Mouse (Mus musculus) heart, embryonic 13.5 days (tissue): ENCODE measurements around the gene Trim67. TPM values are rescaled to one million over a fixed set of nuclear protein-coding genes. Genes with fewer than 3 reads are reported as not detected.

Experiments used
- ATAC-seq: fragments of 200-750 bp; cut with Nextera tagmentation; 2 replicates; pipeline ENCODE4 v1.8.0; 2017; ENCODE audit warnings: moderate TSS enrichment; ENCODE audit not compliant: insufficient number of reproducible peaks, low FRiP score, low TSS enrichment; ENCODE audit errors: extremely low read depth
- H3K27ac ChIP-seq: fragments of 300-500 bp; sonication (generic); replicated peaks from 2 replicates; pipeline ENCODE4 v1.5.1; 2015; ENCODE audit warnings: moderate library complexity, mild to moderate bottlenecking, inconsistent platforms
- H3K27me3 ChIP-seq: fragments of 300-500 bp; sonication (generic); replicated peaks from 2 replicates; pipeline ENCODE4 v1.6.1; 2015; ENCODE audit warnings: mild to moderate bottlenecking, inconsistent platforms
- H3K36me3 ChIP-seq: fragments of 300-500 bp; sonication (generic); 2 replicates; pipeline ENCODE4 v1.6.1; 2015; ENCODE audit warnings: mild to moderate bottlenecking, inconsistent platforms
- H3K4me1 ChIP-seq: fragments of 300-500 bp; sonication (generic); 2 replicates; pipeline ENCODE4 v1.6.1; 2015; ENCODE audit warnings: inconsistent platforms
- H3K4me2 ChIP-seq: fragments of 300-500 bp; sonication (generic); 2 replicates; pipeline ENCODE4 v1.6.1; 2015; ENCODE audit warnings: inconsistent platforms, mild to moderate bottlenecking, moderate library complexity
- H3K4me3 ChIP-seq: fragments of 300-500 bp; sonication (generic); 2 replicates; pipeline ENCODE4 v1.5.1; 2015; ENCODE audit warnings: moderate library complexity, mild to moderate bottlenecking, inconsistent platforms
- H3K9ac ChIP-seq: fragments of 300-500 bp; sonication (generic); 2 replicates; pipeline ENCODE4 v1.6.1; 2015; ENCODE audit warnings: inconsistent platforms, mild to moderate bottlenecking, moderate library complexity
- H3K9me3 ChIP-seq: fragments of 300-500 bp; sonication (generic); 2 replicates; pipeline ENCODE4 v1.6.1; 2016; ENCODE audit warnings: inconsistent platforms
- WGBS: fragments of 180-500 bp; shearing (Covaris S2); methylation state at CpG from one replicate; pipeline ENCODE4 v1.1.7; 2015; ENCODE audit warnings: mixed read lengths; 5-methylcytosine and 5-hydroxymethylcytosine counted together
- polyA plus RNA-seq: library from polyadenylated mRNA; unstranded; fragments of >200 nt; fragmentation: Nextera tagmentation; extraction: Ambion mirVana; gene quantifications from 2 replicates; pipeline ENCODE4 v1.2.1, GENCODE M21; 2015

Trim67 gene
- polyA plus RNA-seq, result 0.16 and 0.17 TPM in 2 replicates

DNA sequence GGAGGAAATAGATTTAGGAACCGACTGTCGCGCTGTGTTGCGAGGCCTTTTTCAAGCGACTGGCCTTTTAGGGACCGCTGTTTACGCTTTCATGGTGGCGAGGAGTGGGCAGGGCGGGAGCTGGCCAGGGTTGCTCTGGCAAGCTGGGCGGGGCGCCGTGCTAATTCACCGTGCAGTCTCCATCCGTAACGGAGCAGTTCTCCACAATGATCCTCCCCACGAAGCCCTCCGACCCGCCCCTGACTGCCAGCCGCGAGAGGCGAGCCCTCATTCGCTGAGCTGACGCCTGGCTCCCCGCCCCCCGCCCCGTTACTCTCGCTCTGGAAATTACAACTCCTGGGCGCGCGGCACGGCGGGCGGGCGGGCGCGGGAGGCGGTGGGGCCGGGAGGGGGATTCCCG lies at the start of gene Trim67:
Gene Trim67 (plus strand): TSS at position 385 of the 400 bp plus-strand sequence.
- peak within 1 kb of the TSS; percentile 75 for H3K9ac ChIP-seq
- peaks cover 70% of the 10 kb centered on the region for H3K27me3 ChIP-seq
- H3K4me3 ChIP-seq, result peak within 1 kb of the TSS; percentile 72
- peak within 1 kb of the TSS; percentile 98 for H3K4me2 ChIP-seq
- no peaks in the 10 kb centered on the region for H3K36me3 ChIP-seq
- peak within 1 kb of the TSS; percentile 68 for H3K27ac ChIP-seq
- under 1% methylated on average over 37 of the region's 39 CpGs for WGBS
- H3K4me1 ChIP-seq, result peaks cover 46% of the 10 kb centered on the region
- ATAC-seq, result no peak
- no peaks in the 10 kb centered on the region for H3K9me3 ChIP-seq

DNA sequence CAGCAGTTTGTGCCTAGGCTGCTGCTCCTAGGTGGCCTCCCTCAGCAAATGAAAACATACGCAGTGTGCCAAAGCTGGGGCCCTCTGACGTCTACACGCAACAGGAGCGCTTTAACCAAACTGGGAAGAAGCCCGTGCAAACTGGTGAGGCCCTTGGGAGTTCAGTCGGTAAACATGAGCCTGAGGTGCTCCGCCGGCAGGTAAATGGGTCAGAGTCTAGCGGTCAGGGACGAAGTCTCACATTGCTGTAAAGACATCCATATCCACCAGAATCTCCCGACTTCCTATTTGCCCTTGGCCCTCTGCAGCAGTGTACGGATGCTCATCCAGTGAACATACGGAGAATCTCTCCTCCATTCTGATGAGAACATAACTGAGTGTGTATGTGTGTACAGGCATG lies 46.2 kb upstream of the Trim67 start:
- ATAC-seq, result no peak
- WGBS, result 66% methylated on average over 13 of the region's 13 CpGs
- no peak overlapping the region for H3K4me2 ChIP-seq
- H3K4me1 ChIP-seq, result peaks cover 17% of the 10 kb centered on the region
- no peak overlapping the region; the same call in 1 of the 2 replicates for H3K9ac ChIP-seq
- no peaks in the 10 kb centered on the region for H3K36me3 ChIP-seq
- H3K9me3 ChIP-seq, result no peaks in the 10 kb centered on the region
- H3K27ac ChIP-seq, result no peak overlapping the region
- peaks cover 29% of the 10 kb centered on the region for H3K27me3 ChIP-seq
- H3K4me3 ChIP-seq, result no peak overlapping the region

DNA sequence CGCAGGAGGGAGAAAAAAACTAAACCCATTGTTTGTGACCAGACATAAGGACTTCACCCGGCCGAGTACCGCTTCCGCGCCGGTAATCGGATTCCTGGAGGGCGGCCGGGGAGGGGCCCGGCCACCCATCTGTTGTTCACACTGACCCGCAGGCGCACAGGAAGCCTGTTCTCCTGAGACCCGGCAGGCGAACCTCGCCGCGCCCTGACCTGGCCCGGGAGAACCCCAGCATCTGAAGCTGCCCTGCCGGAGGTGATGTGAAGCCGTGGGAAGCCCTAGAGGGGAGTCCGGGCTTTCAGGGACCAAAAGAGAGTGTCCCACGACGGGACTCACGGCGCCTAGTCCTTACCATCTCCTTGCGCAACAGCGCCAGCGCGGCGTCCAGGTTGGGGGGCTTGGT lies 41.7 kb upstream of the Trim67 start:
- no peak for ATAC-seq

DNA sequence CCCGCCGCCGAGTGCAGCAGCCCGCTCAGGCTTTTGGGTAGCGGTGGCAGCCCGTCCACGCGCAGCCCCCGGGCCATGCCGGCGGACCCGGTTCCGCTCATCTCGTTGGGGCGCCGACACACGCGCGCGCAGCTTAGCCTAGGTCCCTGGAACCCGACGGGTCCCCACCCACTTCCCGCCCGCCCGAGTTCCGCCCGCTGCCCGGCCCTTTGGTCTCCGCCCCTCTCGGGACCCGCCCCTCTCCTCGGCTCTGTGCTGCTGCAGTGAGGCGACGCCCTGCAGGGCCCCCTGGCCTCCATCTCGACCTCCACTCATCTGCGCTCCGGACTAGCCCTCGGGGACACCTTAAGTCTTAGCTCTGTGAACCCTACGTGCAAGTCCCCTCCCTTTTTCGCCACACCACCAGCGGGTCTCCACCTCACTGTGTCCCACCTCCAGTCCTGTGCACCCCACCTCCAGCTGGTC lies 41.2 kb upstream of the Trim67 start, which contains the start of gene Fam89a:
Gene Fam89a (minus strand): TSS at position 124 of the 465 bp plus-strand sequence.
- Histone ChIP-seq H3K27me3 (peaks cover 64% of the 10 kb centered on the region), H3K36me3 (no peaks in the 10 kb centered on the region), H3K9me3 (no peaks in the 10 kb centered on the region), H3K27ac (no peak within 1 kb of the TSS), H3K4me1 (peaks cover 31% of the 10 kb centered on the region), H3K4me2 (peak within 1 kb of the TSS; percentile 97), H3K4me3 (peak within 1 kb of the TSS; percentile 75), H3K9ac (peak within 1 kb of the TSS; percentile 74)
- 2% methylated on average over 41 of the region's 41 CpGs for WGBS
- no peak for ATAC-seq

More for the DNA sequence above, 41.7 kb upstream of the Trim67 start:
- peak overlapping the region; percentile 75 for H3K4me3 ChIP-seq
- no peaks in the 10 kb centered on the region for H3K36me3 ChIP-seq
- no peak overlapping the region for H3K27ac ChIP-seq
- H3K4me1 ChIP-seq, result peaks cover 31% of the 10 kb centered on the region
- H3K4me2 ChIP-seq, result peak overlapping the region; percentile 97
- H3K9ac ChIP-seq, result peak overlapping the region; percentile 74
- peaks cover 66% of the 10 kb centered on the region for H3K27me3 ChIP-seq
- WGBS, result under 1% methylated on average over 31 of the region's 31 CpGs
- H3K9me3 ChIP-seq, result no peaks in the 10 kb centered on the region

DNA sequence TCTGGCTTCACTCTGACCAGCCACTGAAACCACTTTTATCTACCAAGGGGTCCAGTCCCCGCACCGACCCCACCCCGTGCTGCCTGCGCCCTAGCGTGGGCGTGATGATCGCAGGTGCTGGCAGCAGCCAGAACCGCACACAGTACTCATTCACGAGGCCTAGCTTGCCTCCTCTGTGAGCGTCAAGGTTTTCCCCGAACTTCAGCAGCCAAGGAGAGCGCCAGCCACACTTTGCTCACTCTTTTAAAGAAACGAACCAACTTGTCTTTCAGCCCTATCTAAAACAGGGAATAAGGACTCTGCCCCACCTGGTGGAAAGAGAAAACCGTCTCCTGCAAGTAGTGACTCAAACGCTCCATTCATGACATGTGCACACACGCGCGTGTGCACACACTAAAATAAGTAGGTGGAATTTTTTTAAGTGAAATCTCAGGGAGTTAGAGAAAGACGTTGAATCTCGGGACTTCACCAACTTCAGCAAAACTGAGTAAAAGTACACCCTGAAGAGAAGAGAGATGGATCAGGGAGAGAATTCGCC lies 40.5 kb upstream of the Trim67 start:
- Histone ChIP-seq H3K4me3 (peak overlapping the region; percentile 75), H3K4me2 (peak overlapping the region; percentile 97; the same call in 1 of the 2 replicates), H3K9me3 (no peaks in the 10 kb centered on the region), H3K27me3 (peaks cover 64% of the 10 kb centered on the region), H3K27ac (no peak overlapping the region), H3K4me1 (peaks cover 31% of the 10 kb centered on the region), H3K36me3 (no peaks in the 10 kb centered on the region), H3K9ac (no peak overlapping the region)
- ATAC-seq, result no peak
- 40% methylated on average over 21 of the region's 21 CpGs for WGBS

DNA sequence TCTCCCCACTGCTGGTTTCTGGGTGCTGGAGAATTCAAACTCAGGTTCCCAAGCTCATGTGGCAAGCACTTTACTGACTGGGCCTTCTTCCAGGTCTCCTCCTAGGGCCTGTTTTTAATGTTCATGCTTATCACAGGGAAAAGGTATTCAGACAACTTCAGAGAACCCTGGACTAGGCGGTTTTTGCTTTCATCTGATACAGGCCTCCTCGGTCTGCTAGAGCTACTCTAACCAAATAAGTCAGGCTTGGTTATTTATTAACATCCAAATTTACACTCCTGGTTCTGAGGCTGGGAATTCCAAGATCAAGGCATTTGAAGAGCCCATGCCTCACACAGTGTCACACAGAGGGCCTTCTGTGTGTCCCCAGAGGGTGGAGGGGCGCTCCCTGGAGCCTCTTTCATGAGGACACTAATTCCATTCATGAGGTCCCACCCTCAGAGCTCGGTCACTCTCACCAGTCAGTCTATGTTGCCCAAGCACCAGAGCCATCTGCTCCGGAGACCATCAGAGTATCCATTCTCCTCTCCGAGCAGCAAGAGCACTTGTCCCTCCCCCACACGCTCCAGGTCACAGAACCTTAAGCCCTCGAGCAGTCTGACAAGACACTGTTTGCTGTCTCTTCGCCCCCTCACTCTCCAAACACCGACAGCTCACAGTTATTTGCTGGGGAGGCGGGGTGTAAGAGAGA lies 38.6 kb upstream of the Trim67 start:
- Histone ChIP-seq H3K9ac (no peak overlapping the region), H3K27ac (no peak overlapping the region), H3K9me3 (no peaks in the 10 kb centered on the region), H3K4me3 (no peak overlapping the region), H3K27me3 (peaks cover 68% of the 10 kb centered on the region), H3K36me3 (no peaks in the 10 kb centered on the region), H3K4me1 (peaks cover 31% of the 10 kb centered on the region), H3K4me2 (no peak overlapping the region)
- no peak for ATAC-seq
- WGBS, result 23% methylated on average over 11 of the region's 11 CpGs

DNA sequence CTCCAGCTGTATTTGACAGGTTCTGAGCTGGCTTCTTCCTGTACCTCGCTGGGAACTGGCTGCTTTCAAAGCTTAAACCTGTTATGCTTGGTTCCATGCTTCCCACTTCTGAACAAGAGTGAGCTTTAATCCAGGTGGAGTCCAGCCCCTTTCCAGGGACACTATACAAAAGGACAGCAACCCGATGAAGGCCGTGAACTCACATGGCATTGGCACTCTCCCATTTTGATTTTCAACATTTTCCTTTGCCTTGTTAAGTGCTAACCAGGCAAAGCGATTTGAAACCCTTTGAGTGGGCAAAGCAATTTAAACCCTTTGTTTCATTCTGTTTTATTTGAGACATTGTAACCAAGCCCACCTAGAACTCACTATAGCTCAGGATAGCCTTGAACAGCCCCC lies 38.1 kb upstream of the Trim67 start:
- H3K27me3 ChIP-seq, result peaks cover 63% of the 10 kb centered on the region
- H3K4me1 ChIP-seq, result peaks cover 31% of the 10 kb centered on the region
- no peak overlapping the region for H3K27ac ChIP-seq
- 49% methylated on average over 4 of the region's 4 CpGs for WGBS
- H3K9me3 ChIP-seq, result no peaks in the 10 kb centered on the region
- H3K9ac ChIP-seq, result no peak overlapping the region
- no peaks in the 10 kb centered on the region for H3K36me3 ChIP-seq
- H3K4me3 ChIP-seq, result no peak overlapping the region
- no peak overlapping the region for H3K4me2 ChIP-seq
- ATAC-seq, result no peak

DNA sequence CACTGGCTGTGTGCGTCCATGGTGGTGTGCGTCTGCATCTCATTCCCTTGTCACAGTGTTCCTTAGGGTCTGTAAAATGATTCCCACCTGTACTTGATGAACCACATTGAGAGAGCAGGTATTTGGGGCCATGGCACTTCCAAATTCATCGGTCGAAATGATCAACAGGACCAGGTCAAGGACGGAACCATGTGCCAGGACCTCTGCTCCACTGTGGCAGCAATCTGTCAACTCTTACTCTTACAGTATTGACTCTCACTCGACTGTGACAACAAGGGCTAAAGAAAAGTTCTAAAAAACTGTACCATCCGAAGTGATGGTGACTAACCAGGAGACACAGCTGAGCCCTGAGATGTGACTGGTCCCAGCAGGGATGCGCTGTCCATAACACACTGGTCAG lies 37.4 kb upstream of the Trim67 start:
- Histone ChIP-seq H3K27me3 (peaks cover 56% of the 10 kb centered on the region), H3K4me3 (no peak overlapping the region), H3K4me1 (peaks cover 25% of the 10 kb centered on the region), H3K36me3 (no peaks in the 10 kb centered on the region), H3K9me3 (no peaks in the 10 kb centered on the region), H3K9ac (no peak overlapping the region), H3K4me2 (no peak overlapping the region), H3K27ac (no peak overlapping the region)
- ATAC-seq, result no peak
- WGBS, result 78% methylated on average over 8 of the region's 8 CpGs

DNA sequence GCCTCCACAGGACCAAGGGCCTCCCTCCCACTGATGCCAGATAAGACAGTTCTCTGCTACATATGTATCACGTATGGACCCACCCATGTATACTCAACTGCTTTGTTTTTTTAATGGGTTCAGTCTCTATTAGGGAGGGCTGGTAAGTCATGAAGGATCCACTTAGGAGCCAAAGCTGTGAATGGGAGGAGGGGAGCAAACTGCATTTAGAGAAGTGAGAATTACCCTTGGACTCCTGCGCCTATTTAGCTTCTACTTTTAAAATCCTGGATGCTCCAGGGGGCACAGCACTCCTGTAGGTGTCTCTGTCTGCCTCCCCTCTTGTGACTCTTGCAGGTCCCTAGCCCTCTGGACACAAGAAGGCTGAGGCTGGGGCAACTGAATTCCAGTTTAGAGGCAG lies 36.7 kb upstream of the Trim67 start:
- Histone ChIP-seq H3K4me2 (no peak overlapping the region), H3K9me3 (no peaks in the 10 kb centered on the region), H3K27ac (no peak overlapping the region), H3K36me3 (no peaks in the 10 kb centered on the region), H3K4me1 (peaks cover 18% of the 10 kb centered on the region), H3K4me3 (no peak overlapping the region), H3K27me3 (peaks cover 49% of the 10 kb centered on the region), H3K9ac (no peak overlapping the region)
- ATAC-seq, result no peak
- 44% methylated on average over 2 of the region's 2 CpGs for WGBS

DNA sequence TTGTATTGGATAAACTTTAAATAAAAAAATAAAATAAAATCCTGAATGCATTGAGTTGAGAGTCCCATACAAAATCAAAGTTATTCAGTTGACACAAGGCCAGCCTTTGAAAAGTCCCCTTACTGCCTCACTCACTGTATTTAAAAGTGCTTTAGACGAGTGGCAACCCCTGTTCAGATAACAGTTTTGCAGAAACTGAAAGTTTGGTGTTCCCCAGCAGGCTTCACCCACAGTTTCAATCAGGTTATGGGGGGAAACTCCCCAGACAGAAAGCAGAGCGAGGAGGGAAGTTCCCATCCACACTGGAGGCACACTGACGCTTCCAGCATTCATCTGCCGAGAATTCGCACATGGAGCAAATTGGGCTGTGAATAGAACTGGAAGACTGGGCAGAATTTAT lies 36.3 kb upstream of the Trim67 start:
- Histone ChIP-seq H3K4me3 (no peak overlapping the region), H3K27ac (no peak overlapping the region), H3K36me3 (no peaks in the 10 kb centered on the region), H3K4me2 (no peak overlapping the region), H3K4me1 (peaks cover 14% of the 10 kb centered on the region), H3K9ac (no peak overlapping the region), H3K9me3 (no peaks in the 10 kb centered on the region), H3K27me3 (peaks cover 48% of the 10 kb centered on the region)
- WGBS, result 68% methylated on average over 5 of the region's 5 CpGs
- ATAC-seq, result no peak

DNA sequence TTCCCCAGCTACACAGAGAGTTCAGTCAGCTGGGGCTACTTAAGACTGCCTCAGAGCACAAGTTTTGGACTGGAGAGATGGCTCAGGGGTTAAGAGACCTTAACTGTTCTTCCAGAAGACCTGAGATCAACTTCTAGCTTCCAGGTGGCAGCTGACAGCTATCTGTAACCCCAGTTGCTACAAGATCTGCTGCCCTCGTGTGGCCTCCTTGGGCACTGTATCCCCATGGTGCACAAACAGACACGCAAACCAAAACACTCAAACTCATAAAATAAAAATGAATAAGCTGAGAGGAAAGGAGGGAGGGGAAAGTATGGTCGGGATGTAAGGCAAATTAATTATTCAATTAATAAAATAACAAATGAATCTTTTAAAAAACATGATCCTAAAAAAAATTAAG lies 34.3 kb upstream of the Trim67 start:
- Histone ChIP-seq H3K36me3 (no peaks in the 10 kb centered on the region), H3K4me3 (no peak overlapping the region), H3K4me1 (peaks cover 10% of the 10 kb centered on the region), H3K9ac (no peak overlapping the region), H3K27ac (no peak overlapping the region), H3K4me2 (no peak overlapping the region), H3K9me3 (no peaks in the 10 kb centered on the region), H3K27me3 (peaks cover 29% of the 10 kb centered on the region)
- 35% methylated on average over 3 of the region's 3 CpGs for WGBS
- ATAC-seq, result no peak

DNA sequence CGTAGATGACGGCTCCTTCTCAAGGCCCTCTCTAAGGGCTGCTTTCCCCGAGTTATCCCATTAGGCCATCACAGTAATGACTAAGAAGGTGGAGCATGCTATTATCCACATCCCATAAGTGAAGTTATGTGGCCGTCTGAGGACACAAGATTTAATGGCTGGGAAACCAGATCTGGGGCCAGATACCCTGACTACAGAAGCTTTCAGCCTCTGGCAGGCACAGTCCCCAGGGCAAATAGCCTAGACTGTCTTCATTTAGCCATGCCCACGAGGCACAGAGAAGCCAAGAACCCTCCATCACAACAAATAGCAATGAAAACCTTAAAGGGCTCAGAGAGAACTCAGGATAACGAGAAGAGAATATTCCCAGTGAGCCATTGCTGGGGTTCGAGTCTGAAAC lies 29.8 kb upstream of the Trim67 start:
- no peaks in the 10 kb centered on the region for H3K36me3 ChIP-seq
- H3K4me2 ChIP-seq, result no peak overlapping the region
- no peak overlapping the region for H3K4me3 ChIP-seq
- H3K9ac ChIP-seq, result no peak overlapping the region
- peaks cover 8% of the 10 kb centered on the region; the same call in 1 of the 2 replicates for H3K27me3 ChIP-seq
- no peak for ATAC-seq
- 65% methylated on average over 7 of the region's 7 CpGs for WGBS
- no peak overlapping the region for H3K27ac ChIP-seq
- H3K4me1 ChIP-seq, result no peaks in the 10 kb centered on the region
- no peaks in the 10 kb centered on the region for H3K9me3 ChIP-seq
